Mouse (Mus musculus) C2C12 (cell line): ENCODE results near the gene Sapcd1. TPM values are rescaled to one million over a fixed set of nuclear protein-coding genes. Genes with fewer than 3 reads are reported as not detected.
A peak's percentile ranks its signal among the peaks of the same experiment; 100 is the strongest.

Source experiments
- H3K27me3 ChIP-seq: one replicate; pipeline ENCODE4 v1.6.1; 2011; ENCODE audit not compliant: control insufficient read depth, insufficient read depth, insufficient read length
- H3K36me3 ChIP-seq: one replicate; pipeline ENCODE4 v1.6.1; 2011; ENCODE audit not compliant: control insufficient read depth, insufficient read depth
- H3K4me3 ChIP-seq: one replicate; pipeline ENCODE4 v1.5.1; 2011; ENCODE audit warnings: mild to moderate bottlenecking, control low read depth; ENCODE audit not compliant: poor library complexity, insufficient read depth, severe bottlenecking
- H3K79me2 ChIP-seq: one replicate; pipeline ENCODE4 v1.6.1; 2011; ENCODE audit not compliant: control insufficient read depth, insufficient read depth
- H3K79me3 ChIP-seq: one replicate; pipeline ENCODE4 v1.6.1; 2011; ENCODE audit warnings: low read depth, control low read depth
- H3ac ChIP-seq: one replicate; pipeline ENCODE3; 2011; ENCODE audit warnings: low read depth; ENCODE audit not compliant: control insufficient read depth, insufficient read length
- CEBPB ChIP-seq: IDR thresholded peaks from one replicate; pipeline ENCODE4 v1.6.1; 2011; ENCODE audit warnings: low read depth, mild to moderate bottlenecking, control low read depth, moderate library complexity
- CTCF ChIP-seq: IDR thresholded peaks from one replicate; pipeline ENCODE4 v1.5.1; 2011; ENCODE audit not compliant: control insufficient read depth, insufficient read depth, insufficient read length
- FOSL1 ChIP-seq: IDR thresholded peaks from one replicate; pipeline ENCODE4 v1.8.0; 2011; ENCODE audit warnings: mild to moderate bottlenecking, low read length; ENCODE audit not compliant: poor library complexity, insufficient read depth, severe bottlenecking
- MAX ChIP-seq: IDR thresholded peaks from one replicate; pipeline ENCODE4 v1.6.1; 2011; ENCODE audit warnings: mild to moderate bottlenecking, control low read depth
- MYOD1 ChIP-seq: IDR thresholded peaks from one replicate; pipeline ENCODE4 v1.6.1; 2011; ENCODE audit warnings: low read depth; ENCODE audit not compliant: control insufficient read depth, insufficient read length
- MYOG ChIP-seq: IDR thresholded peaks from one replicate; pipeline ENCODE4 v1.6.1; 2011; ENCODE audit not compliant: control insufficient read depth, insufficient read length; ENCODE audit errors: extremely low read depth
- USF1 ChIP-seq: IDR thresholded peaks from one replicate; pipeline ENCODE4 v1.6.1; 2011; ENCODE audit warnings: low read depth, mild to moderate bottlenecking, control low read depth, moderate library complexity
- polyA plus RNA-seq: library from polyadenylated mRNA; unstranded; fragments of >200 nt; fragmentation: generic; extraction: Trizol; gene quantifications from one replicate; pipeline ENCODE4 v1.2.1, GENCODE M21; 2012; ENCODE audit warnings: missing spikeins

Sapcd1 gene
- polyA plus RNA-seq, 1 experiment = 0.23 TPM

- Histone ChIP-seq H3ac (no peak overlapping the region), H3K79me3 (no peaks in the 10 kb centered on the region), H3K27me3 (no peaks in the 10 kb centered on the region), H3K4me3 (no peak overlapping the region), H3K79me2 (no peaks in the 10 kb centered on the region), H3K36me3 (no peaks in the 10 kb centered on the region)
- TF ChIP-seq MAX = no peak
- TF ChIP-seq MYOG = no peak
- no peak for TF ChIP-seq CEBPB
- no peak for TF ChIP-seq FOSL1
- TF ChIP-seq MYOD1 = no peak
- no peak for TF ChIP-seq CTCF
- no peak for TF ChIP-seq USF1
Observed at GRCm38 (mm10) chr17:35022541-35023060, 5.2 kb downstream of the Sapcd1 start.

GRCm38 (mm10) chr17:35021842-35022477, 5.9 kb downstream of the Sapcd1 start:
- H3K36me3 ChIP-seq = no peaks in the 10 kb centered on the region
- H3ac ChIP-seq = no peak overlapping the region
- TF ChIP-seq CEBPB (no peak), FOSL1 (no peak), USF1 (no peak), MAX (no peak), CTCF (no peak), MYOD1 (no peak), MYOG (no peak)
- no peaks in the 10 kb centered on the region for H3K79me2 ChIP-seq
- no peak overlapping the region for H3K4me3 ChIP-seq
- no peaks in the 10 kb centered on the region for H3K27me3 ChIP-seq
- no peaks in the 10 kb centered on the region for H3K79me3 ChIP-seq

- Histone ChIP-seq H3K4me3 (no peak overlapping the region), H3K79me2 (no peaks in the 10 kb centered on the region), H3K79me3 (no peaks in the 10 kb centered on the region), H3ac (no peak overlapping the region), H3K36me3 (no peaks in the 10 kb centered on the region), H3K27me3 (no peaks in the 10 kb centered on the region)
- TF ChIP-seq CTCF (peak; percentile 79), MYOD1 (no peak)
Observed at GRCm38 (mm10) chr17:35021163-35021808, 6.5 kb downstream of the Sapcd1 start.

GRCm38 (mm10) chr17:35020551-35020950, 7.3 kb downstream of the Sapcd1 start:
- no peaks in the 10 kb centered on the region for H3K79me3 ChIP-seq
- H3K27me3 ChIP-seq = no peaks in the 10 kb centered on the region
- no peak overlapping the region for H3ac ChIP-seq
- H3K36me3 ChIP-seq = peaks cover 7% of the 10 kb centered on the region
- no peaks in the 10 kb centered on the region for H3K79me2 ChIP-seq
- no peak overlapping the region for H3K4me3 ChIP-seq
- TF ChIP-seq MAX = no peak
- TF ChIP-seq USF1 = no peak
- no peak for TF ChIP-seq FOSL1
- no peak for TF ChIP-seq CEBPB
- TF ChIP-seq CTCF = no peak
- no peak for TF ChIP-seq MYOG
- TF ChIP-seq MYOD1 = no peak

- H3K27me3 ChIP-seq = no peaks in the 10 kb centered on the region
- H3K4me3 ChIP-seq = no peak overlapping the region
- H3K79me3 ChIP-seq = no peaks in the 10 kb centered on the region
- H3ac ChIP-seq = no peak overlapping the region
- H3K36me3 ChIP-seq = peaks cover 11% of the 10 kb centered on the region
- no peaks in the 10 kb centered on the region for H3K79me2 ChIP-seq
- TF ChIP-seq USF1 = no peak
- no peak for TF ChIP-seq FOSL1
- no peak for TF ChIP-seq MYOG
- TF ChIP-seq MAX = no peak
- TF ChIP-seq CEBPB = no peak
- TF ChIP-seq CTCF = no peak
- no peak for TF ChIP-seq MYOD1
Observed at GRCm38 (mm10) chr17:35019894-35020293, 7.9 kb downstream of the Sapcd1 start.

GRCm38 (mm10) chr17:35018171-35018570, 9.6 kb downstream of the Sapcd1 start:
- Histone ChIP-seq H3K36me3 (peaks cover 27% of the 10 kb centered on the region), H3K27me3 (no peaks in the 10 kb centered on the region), H3K79me3 (no peaks in the 10 kb centered on the region), H3K79me2 (no peaks in the 10 kb centered on the region), H3K4me3 (no peak overlapping the region), H3ac (no peak overlapping the region)
- no peak for TF ChIP-seq CTCF
- TF ChIP-seq MAX = no peak
- no peak for TF ChIP-seq FOSL1
- TF ChIP-seq USF1 = no peak
- no peak for TF ChIP-seq MYOG
- no peak for TF ChIP-seq CEBPB
- TF ChIP-seq MYOD1 = no peak
